Mouse (Mus musculus): ENCODE results near the gene Cd69.

- TF ChIP-seq POLR2A (IDR thresholded peaks at IDR 0.05; ENCODE audit: low read depth, low read length) = no peak
- no peak for TF ChIP-seq CTCF (conservative IDR thresholded peaks at IDR 0.05; ENCODE audit: insufficient read depth, insufficient read length, low read depth, low read length)
Observed at GRCm38 (mm10) chr6:129265821-129266220, 9.4 kb downstream of the Cd69 start.
